Mouse (Mus musculus) kidney, adult 11 months (tissue): ENCODE results near the gene Tubgcp6.

Experiments
- DNase-seq: peaks from one replicate; pipeline ENCODE4 v3.0.0; 2022

Tubgcp6 gene

DNA sequence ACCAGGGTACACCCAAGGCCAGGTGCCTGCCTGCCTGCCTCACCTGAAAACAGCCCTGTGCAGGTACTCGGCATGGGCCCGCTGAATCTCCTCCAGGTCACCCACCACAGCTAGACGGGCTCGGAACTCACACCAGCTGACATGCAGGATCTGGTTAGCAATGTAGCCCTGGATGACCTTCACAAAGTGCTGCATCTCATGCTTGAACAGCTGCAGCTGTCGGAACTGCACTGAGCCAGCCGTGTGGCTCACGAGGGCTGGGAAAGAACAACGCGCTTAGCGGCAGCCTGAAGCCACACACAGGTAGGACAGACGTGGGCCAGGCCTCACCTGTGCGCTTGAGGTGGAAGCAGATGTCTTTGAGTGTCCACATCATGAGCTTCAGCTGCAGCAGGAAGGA lies 22.1 kb downstream of the Tubgcp6 start:
- no peak for DNase-seq

DNA sequence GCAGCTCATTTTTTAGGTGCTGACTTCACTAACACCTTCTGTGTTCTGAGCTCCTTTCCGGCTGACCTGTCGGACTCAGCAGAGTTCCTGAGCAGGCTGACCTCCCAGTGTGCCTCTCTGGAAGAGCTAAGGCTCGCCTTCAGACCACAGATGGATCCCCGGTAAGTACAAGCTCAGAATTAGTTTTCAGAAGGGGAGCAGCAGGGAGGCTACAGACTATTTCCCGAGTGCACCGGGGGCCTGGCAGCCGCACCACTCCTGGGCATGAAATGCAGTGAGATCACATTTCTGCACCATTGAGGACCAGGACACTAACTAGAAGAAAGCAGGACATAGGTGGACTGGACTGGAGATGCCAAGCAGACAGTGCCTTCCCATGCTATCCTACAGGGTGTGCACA lies 24.3 kb downstream of the Tubgcp6 start:
- no peak for DNase-seq

DNA sequence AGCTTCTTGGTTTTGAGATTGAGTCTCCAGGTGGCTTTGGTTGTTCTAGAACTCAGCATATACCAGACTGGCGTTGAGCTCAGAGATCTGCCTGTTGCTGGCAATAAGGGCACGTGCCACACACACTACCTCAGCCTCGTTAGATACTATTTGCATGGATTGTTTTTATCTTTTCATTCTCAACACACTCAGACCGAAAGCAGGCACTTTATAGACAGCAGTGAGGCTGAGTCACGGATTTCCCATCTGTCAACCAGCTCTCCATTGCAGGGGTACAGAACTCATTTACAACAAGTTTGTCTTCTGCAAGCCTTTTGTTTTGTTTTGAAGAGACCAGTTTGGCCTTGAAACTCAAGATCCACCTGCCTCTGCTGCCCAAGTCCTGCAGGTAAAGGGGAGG lies 25.5 kb downstream of the Tubgcp6 start:
- no peak for DNase-seq

DNA sequence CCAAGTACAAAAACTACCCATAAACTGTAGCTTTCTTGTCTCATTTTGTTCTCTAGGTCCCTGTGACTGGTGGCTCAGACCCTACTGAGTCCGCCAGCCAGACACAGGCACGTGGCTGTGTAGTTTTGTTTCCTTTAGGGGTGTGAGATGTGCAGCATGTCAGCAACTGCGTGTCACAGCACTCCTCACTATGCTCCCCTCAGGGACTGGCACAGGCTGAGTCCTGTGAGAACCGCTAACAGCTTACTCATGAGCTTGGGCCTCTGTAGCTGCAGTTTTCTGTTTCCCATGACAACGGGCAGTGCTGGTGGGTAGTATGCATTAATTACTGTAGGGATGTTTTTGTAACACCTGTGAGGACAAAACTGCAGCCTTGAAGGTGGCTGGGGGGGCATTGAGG lies 30.7 kb downstream of the Tubgcp6 start:
- no peak for DNase-seq

DNA sequence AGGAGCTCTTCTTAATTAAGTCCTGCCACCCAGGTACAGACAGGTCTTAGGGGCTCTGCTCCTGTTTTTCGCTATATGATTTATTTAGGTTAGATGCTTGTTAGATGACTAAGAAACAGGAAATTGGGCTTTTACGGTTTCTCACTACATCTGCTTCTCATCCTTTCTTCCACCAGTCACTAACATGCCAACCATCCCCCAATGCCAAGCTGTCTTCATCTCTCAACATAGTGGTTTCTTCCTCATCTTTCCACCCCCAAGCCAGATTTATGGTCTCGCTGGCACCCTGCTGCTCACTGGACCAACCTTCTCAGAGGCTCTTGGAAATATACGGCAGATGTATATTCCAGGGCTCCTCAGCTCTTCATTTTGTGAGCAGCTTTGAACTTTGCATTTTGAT lies 32.2 kb downstream of the Tubgcp6 start:
- no peak for DNase-seq

DNA sequence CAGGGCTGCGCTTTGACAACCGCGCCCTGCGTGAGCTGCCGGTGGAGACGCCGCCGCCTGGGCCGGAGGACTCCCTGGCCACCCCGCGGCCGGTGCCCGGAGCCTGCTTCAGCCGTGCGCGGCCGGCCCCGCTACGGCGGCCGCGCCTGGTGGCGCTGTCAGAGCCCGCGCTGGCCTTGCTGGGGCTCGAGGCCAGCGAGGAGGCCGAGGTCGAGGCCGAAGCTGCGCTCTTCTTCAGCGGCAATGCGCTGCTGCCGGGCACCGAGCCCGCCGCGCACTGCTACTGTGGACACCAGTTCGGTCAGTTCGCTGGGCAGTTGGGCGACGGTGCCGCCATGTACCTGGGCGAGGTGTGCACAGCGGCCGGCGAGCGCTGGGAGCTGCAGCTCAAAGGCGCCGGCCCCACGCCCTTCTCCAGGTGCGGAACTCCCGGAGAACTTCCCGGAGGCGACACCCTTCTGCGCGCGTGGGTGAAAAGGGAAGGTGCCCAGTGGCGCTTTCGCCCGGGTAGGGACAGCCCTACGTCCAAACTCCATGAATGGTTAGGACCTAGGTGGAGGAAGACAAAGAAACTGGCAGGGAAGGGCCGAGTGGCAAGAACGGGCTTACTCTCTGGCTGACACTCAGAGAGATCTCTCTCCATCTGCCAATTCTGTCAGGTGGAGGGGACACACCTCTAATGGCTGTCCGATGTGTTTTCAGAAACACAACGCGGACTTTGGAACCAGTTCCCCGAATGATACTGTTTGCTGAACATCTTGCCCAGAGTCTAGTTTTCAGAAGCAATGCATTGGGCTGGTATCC lies 33.5 kb downstream of the Tubgcp6 start:
- DNase-seq, result peak; percentile 41

DNA sequence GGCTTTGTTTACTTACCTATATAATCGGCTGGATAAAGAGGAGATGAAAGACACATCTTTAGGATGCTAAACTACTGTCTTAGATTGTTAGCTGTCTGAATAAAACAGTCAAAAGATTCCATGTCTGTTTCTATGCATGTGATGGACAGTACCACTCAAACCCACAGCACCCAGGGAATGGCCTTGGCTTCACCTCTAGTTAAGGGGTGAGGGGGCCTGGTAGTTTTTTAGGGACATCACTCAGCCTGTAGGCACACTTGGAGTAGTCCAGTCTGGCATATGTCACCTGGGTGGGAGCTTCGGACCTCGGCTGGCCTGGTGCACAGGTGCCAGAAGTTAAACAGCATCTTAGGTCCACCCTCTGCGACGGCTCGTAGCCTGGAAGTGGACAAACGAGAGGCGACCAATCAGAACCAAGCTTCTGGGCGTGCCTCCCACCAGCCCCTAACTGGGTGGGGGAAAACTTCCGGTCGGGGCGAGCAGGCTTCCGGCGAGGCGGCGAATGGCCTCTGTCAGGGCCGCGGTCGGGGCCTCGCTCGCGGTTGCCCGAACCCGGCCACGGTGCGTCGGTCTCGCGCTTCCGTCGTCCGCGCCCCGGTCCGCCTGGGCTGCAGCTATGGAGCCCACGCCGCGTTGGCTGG lies 34.2 kb downstream of the Tubgcp6 start, which contains the start of gene Selenoo:
Gene Selenoo (plus strand): TSS at position 478 of the 641 bp plus-strand sequence.
- peak; percentile 92 for DNase-seq

DNA sequence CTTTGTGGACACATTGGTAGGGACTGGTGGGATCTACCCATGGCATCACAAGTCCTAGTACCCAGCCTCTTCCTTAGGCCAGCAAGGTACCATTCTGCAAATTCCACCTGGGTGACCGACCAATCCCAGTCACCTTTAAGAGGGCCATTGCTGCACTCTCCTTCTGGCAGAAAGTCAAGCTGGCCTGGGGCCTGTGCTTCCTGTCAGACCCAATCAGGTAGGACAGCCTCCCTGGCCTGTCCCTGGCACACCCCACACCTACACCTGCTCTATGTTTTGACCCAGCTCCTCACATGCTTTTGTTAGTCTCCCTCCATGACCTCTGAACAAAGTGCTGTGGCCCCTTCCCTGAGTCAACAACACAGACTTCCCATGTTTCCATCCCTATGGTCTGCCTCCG lies 38.1 kb downstream of the Tubgcp6 start:
- no peak for DNase-seq

DNA sequence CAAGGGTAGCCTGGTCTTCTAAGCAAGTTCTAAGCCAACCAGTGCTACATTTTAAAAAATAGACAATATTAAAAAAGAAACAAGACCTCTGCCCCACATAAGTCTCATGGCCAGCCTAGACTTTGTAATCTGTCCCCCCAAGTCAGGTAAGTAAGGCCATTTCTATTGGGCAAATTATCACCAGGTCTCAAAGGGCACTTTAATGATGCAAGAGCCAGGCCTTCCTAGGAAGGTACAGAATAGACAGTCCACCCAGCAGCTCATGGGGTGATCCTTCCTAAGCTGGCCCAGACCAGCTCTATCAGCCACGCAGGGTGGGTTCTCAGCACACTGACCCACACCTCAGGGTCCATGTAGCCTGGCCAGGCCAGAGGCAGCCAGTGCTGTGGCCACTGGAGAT lies 39.0 kb downstream of the Tubgcp6 start:
- DNase-seq, result no peak

DNA sequence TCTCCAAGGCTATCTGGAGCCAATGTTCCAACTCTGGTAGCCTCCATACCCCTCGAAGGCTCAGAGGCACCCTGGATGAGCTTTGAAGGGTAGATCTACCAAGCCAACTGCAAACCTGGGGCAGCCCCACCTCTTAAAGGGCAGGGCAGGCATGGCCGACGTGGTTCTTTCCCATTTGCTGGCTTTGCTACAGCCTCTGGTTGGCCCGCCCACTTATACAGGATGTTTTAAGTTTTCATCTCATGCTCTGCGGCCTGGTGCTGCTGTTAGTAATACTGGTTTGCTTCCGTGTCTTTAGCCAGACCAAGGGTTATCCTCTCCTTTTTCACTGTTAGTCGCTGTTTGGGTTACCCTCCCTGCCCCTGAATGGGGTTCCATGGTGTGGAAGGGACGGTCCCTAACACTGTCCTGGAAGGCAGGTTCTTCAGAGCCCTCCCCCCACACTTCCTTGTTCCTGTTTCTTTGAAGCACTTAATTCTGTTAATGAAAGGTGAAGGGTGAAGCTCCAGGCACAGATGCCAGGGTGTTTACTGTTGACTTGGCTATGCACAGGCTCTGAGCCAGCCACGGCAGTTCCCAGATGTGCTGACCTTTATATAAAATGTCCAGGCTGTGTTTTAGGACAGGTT lies 44.6 kb downstream of the Tubgcp6 start:
- DNase-seq, result peak; percentile 91

DNA sequence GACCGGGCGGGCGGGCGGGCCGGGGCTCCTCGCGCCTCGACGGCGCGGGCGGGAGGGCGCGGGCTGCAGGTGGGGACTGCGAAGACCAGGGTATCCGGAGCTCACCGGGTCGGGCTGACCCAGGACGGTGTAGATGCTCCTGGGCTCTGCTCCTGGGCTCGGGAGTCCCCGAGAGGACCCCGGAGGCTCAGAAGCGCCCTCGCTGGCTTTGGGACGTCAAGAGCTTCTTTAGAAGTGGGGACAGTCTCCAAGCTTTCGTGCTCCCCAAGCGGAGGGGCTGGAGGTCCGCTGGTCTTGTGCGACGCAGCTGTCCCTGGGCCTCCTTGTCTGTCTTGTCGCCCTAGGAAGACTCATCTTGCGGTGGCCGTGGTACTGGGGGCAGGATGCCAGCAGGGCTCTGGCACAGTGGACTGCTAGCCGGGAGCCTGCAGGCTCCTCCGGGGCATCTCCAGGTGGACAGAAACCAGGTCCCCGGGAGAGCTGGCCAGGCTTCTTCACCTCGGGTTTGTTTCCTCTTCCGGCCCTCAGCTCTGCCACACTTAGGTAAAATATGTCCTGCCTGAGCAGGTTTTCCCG lies 46.7 kb downstream of the Tubgcp6 start:
- peak; percentile 52 for DNase-seq

DNA sequence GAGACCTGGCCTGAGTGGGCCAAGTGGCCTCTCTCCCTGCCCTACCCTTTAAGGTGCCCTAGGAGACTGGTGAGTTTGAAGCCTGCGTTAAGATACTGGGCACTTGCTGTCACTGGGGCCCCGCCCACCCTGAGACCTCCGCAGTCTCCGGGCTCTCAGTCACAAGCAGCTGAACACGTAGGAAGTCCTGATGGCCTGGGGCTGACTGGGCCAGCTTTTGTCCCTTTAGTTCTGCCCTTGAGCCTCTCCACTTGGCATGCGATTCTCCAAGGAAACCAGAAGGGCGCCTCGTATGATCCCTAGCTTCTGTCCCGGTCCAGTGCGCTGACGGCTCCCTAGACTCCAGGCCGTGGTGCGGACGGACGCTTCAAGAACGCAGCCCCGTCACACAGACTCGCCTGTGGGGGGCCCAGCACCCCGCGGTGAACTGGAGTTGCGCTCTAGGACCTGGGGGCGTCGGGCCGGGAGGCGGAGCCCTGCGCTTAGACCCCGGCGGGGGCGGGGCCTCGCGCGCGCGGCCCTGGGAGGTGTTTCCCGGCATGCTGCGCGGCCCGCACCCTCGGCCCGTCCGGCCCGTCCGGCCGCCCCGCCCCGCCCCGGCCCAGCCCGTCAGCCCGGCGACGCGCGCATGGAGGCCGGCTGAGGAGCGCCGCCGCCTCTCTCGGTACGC lies 47.3 kb downstream of the Tubgcp6 start:
- DNase-seq, result peak; percentile 88

DNA sequence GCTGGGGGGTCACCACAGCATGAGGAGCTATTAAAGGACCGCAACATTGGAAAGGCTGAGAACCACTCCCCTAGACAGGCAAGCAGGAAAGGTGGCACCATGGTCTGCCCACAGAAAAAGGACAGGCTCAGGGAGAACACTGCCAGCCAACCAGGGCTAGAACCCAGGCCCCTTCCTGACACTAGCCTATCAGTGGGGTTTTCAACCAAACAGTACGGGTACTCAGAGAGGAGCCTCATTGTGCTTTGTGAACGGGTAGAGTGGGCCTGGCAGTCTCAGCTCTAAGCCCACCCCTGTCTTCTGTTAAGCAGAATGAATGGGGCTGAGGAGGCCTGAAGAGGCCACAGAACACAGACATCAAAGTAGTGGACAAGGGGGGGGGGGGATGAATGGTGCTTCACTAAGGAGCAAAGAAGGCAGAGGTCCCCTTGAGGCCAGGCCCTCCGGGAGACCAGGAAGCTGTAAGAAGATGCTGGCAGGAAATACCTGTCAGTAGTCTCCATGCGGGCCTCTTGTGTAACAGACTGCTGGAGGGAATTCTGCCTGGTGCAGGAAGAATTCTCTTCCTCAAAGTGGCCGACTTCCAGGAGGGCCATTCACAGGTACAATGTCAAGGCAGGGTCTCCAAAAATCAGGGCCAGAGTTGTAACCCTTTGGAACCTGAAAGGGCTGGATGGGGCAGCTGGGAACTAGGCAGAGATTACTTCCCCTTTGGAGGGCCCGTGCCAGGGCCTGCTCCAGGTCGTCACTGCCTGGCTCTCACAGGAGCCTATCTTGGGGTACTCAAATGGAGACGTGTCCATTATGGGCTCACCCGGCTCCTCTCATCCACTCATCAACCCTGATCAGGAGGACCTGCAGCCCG lies 48.1 kb downstream of the Tubgcp6 start, which contains the start of gene Trabd:
Gene Trabd (plus strand): TSS at position 512 of the 865 bp plus-strand sequence.
- DNase-seq, result no peak

DNA sequence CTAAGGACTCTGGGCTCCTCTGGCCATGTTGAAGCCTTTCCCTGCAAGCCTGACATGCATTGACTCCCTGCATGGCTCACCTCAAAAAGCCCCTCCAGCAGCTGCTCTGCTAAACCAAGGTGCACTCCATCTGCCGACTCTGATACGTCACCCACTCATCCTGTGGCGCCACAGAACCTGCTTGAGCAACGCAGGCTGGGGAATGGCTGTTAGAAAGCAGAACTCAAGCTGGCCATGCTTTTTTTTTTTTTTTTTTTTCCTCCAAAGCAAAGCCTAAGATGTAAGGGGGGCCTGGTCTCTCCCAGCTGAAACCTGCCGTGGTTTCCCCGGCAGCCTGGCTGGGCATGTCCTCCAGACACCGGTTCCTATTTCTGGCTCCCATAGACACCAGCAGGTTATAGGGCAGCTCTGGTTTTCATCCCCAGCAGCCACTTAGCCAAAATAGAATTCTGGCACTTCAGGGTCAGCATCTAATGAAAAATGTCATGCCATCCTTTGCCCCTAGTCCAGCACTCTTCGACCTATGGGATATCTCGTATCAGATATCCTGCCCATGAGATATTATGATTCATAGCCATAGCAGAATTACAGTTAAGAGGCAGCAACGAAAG lies 48.8 kb downstream of the Tubgcp6 start:
- no peak for DNase-seq

DNA sequence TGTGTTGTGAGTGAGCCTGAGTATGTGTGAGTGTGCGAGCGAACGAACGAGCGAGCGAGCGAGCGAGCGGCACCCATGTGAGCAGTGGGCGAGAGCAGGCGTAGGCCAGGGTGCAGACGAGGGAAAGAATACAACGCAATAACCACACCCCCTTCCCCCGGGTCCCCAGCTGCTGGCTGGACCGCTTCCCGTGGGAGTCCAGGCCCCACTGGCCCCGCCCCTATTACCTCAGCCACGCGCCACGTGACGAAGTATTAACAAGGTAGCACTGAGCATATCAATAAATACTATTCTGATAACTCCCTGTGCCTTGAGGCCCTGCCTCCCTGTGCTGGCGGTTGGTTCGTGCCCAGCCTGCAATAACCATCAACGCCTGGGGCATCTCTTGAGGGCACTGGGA lies 52.3 kb downstream of the Tubgcp6 start:
- no peak for DNase-seq

DNA sequence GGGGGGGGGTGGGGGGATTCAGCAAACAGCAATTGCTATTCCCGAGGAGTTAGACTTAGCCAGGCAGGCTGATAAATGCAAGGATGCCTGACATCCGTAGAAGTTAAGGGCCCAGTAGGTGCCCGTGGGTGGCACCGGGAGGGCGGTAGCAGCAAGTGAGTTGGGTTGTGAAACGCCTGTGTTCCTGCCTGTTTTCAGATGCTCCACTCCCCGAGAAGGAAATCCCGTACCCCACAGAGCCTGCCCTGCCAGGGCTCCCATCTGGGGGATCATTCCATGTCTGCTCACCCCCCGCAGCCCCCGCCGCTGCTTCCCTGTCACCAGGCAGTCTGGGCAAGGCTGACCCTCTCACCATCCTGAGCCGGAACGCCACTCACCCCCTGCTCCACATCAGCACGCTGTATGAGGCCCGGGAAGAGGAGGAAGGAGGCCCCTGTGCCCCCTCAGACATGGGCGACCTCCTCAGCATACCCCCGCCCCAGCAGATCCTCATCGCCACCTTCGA lies 53.5 kb downstream of the Tubgcp6 start:
- no peak for DNase-seq

DNA sequence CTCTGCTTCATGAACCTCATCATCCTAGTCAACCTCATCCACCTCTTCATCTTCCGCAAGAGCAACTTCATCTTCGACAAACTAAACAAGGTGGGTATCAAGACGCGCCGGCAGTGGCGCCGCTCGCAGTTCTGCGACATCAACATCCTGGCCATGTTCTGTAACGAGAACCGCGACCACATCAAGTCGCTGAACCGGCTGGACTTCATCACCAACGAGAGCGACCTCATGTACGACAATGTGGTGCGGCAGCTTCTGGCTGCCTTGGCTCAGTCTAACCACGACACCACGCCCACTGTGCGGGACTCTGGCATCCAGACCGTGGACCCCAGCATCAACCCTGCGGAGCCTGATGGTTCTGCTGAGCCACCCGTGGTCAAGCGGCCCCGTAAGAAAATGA lies 54.7 kb downstream of the Tubgcp6 start:
- DNase-seq, result no peak

DNA sequence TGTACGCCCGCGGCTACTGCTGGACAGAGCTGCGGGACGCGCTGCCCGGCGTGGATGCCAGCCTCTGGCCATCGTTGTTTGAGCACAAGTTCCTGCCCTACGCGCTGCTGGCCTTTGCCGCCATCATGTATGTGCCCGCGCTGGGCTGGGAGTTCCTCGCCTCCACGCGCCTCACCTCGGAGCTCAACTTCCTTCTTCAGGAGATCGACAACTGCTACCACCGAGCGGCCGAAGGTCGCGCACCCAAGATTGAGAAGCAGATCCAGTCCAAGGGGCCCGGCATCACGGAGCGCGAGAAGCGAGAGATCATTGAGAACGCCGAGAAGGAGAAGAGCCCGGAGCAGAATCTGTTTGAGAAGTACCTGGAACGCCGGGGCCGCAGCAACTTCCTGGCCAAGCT lies 55.3 kb downstream of the Tubgcp6 start:
- no peak for DNase-seq

DNA sequence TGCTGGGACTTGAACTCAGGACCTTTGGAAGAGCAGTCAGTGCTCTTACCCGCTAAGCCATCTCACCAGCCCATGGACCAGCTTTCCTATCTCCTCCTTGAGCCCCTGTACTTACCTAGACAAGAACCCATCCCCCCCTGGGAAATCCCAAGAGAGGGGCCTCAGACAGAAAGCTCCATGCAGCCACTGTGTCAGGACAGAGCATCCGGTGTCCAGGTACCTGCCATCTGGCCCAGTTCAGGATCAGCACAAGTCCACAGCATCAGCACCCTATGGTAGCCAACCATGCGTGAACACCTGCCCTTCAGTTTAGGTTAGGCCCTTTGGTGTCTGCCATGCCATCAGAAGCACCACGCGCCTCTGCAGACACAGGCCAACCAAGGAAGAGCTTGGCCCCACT lies 58.0 kb downstream of the Tubgcp6 start:
- no peak for DNase-seq

DNA sequence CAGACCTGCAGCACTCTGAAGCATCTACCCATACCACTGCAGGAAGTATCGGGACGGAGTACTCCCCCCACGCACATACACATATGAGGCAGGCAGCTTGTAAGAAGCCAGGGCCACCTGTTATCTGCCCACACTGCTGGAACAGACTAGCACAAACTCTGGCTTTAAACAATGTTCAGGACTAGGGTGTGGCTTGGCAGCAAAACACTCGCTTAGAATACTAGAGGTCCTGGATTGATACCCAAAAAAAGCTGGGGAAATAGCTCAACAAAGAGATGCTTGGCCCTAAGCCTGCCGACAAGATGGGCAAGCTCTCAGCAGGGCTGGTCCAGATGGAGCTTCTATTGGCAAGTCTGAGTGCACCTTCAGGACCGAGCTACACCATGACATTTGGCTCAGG lies 59.4 kb downstream of the Tubgcp6 start:
- no peak for DNase-seq

DNA sequence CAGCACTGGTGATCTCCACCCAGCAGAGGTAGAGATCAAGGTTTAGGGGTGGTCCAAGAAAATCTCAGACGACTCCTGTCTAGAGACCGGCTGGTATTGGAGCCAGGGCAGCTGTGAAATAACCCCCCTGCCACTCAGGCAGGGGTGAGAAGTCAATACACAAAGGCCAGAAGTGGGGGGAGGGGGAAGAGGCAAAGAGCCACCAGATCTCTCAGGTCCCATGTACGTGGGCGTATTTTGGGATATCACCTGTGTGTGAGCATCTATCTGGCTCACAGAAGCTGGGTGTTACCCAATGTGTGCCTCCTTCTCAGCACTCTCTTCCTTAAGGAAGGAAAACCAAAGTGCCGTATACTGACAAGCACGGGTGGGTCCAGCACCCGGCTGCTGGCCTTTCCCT lies 59.9 kb downstream of the Tubgcp6 start:
- DNase-seq, result no peak
